Mouse (Mus musculus) limb, embryonic 13.5 days (tissue): ENCODE measurements at regions not wholly inside any gene's neighbourhood (a gene's known extent, or its start where the extent isn't known, plus 50 kb on each side); places are given as distances from the start of the nearest gene placed in this dataset.

Experiments used
- ATAC-seq: fragments of 200-750 bp; cut with Nextera tagmentation; 2 replicates; pipeline ENCODE4 v1.8.0; 2017; ENCODE audit warnings: low read depth, moderate number of reproducible peaks, moderate TSS enrichment; ENCODE audit not compliant: low FRiP score
- H3K27ac ChIP-seq: fragments of 300-500 bp; sonication (generic); 2 replicates; pipeline ENCODE4 v1.5.1; 2015; ENCODE audit warnings: inconsistent platforms, mild to moderate bottlenecking, moderate library complexity
- H3K27me3 ChIP-seq: fragments of 300-500 bp; sonication (generic); 2 replicates; pipeline ENCODE4 v1.6.1; 2015; ENCODE audit warnings: mild to moderate bottlenecking, inconsistent platforms
- H3K36me3 ChIP-seq: fragments of 300-500 bp; sonication (generic); 2 replicates; pipeline ENCODE4 v1.6.1; 2015; ENCODE audit warnings: inconsistent platforms, mild to moderate bottlenecking, moderate library complexity
- H3K4me1 ChIP-seq: fragments of 300-500 bp; sonication (generic); 2 replicates; pipeline ENCODE4 v1.6.1; 2015; ENCODE audit warnings: inconsistent platforms
- H3K4me2 ChIP-seq: fragments of 300-500 bp; sonication (generic); replicated peaks from 2 replicates; pipeline ENCODE4 v1.6.1; 2015; ENCODE audit warnings: inconsistent platforms, mild to moderate bottlenecking, moderate library complexity
- H3K4me3 ChIP-seq: fragments of 300-500 bp; sonication (generic); 2 replicates; pipeline ENCODE4 v1.5.1; 2015; ENCODE audit warnings: moderate library complexity, mild to moderate bottlenecking, inconsistent platforms
- H3K9ac ChIP-seq: fragments of 300-500 bp; sonication (generic); 2 replicates; pipeline ENCODE4 v1.6.1; 2015; ENCODE audit warnings: mild to moderate bottlenecking, inconsistent platforms
- H3K9me3 ChIP-seq: fragments of 300-500 bp; sonication (generic); 2 replicates; pipeline ENCODE4 v1.6.1; 2016; ENCODE audit warnings: inconsistent platforms
- WGBS: fragments of 180-500 bp; shearing (Covaris S2); methylation state at CpG from one replicate; pipeline ENCODE4 v1.1.7; 2015; 5-methylcytosine and 5-hydroxymethylcytosine counted together

- no peak overlapping the region for H3K4me2 ChIP-seq
- H3K36me3 ChIP-seq = no peaks in the 10 kb centered on the region
- H3K27ac ChIP-seq = no peak overlapping the region
- H3K4me1 ChIP-seq = no peaks in the 10 kb centered on the region
- H3K27me3 ChIP-seq = no peaks in the 10 kb centered on the region
- no peak overlapping the region for H3K4me3 ChIP-seq
- no peak overlapping the region for H3K9ac ChIP-seq
- no peaks in the 10 kb centered on the region for H3K9me3 ChIP-seq
- ATAC-seq = no peak
- 90% methylated on average over 3 of the region's 3 CpGs for WGBS
These were observed 83.5 kb upstream of the Fam84a start for GRCm38 (mm10) chr12:14235351-14235750.

GRCm38 (mm10) chr12:14212618-14213017, 60.8 kb upstream of the Fam84a start:
- no peaks in the 10 kb centered on the region for H3K9me3 ChIP-seq
- WGBS = 64% methylated on average over 3 of the region's 3 CpGs
- no peak for ATAC-seq

GRCm38 (mm10) chr12:14209881-14210280, 58.0 kb upstream of the Fam84a start:
- no peak for ATAC-seq
- Histone ChIP-seq H3K9ac (no peak overlapping the region), H3K4me3 (no peak overlapping the region), H3K27ac (no peak overlapping the region), H3K9me3 (no peaks in the 10 kb centered on the region), H3K36me3 (no peaks in the 10 kb centered on the region), H3K4me1 (no peaks in the 10 kb centered on the region), H3K4me2 (no peak overlapping the region), H3K27me3 (no peaks in the 10 kb centered on the region)

More at GRCm38 (mm10) chr12:14212618-14213017, 60.8 kb upstream of the Fam84a start:
- no peaks in the 10 kb centered on the region for H3K36me3 ChIP-seq
- no peaks in the 10 kb centered on the region for H3K27me3 ChIP-seq
- no peak overlapping the region for H3K9ac ChIP-seq
- H3K4me2 ChIP-seq = no peak overlapping the region
- no peak overlapping the region for H3K4me3 ChIP-seq
- H3K27ac ChIP-seq = no peak overlapping the region
- no peaks in the 10 kb centered on the region for H3K4me1 ChIP-seq

GRCm38 (mm10) chr12:14207288-14207687, 55.4 kb upstream of the Fam84a start:
- no peak overlapping the region for H3K9ac ChIP-seq
- no peaks in the 10 kb centered on the region for H3K4me1 ChIP-seq
- ATAC-seq = no peak
- H3K4me2 ChIP-seq = no peak overlapping the region
- H3K27me3 ChIP-seq = no peaks in the 10 kb centered on the region
- H3K9me3 ChIP-seq = no peaks in the 10 kb centered on the region
- H3K36me3 ChIP-seq = no peaks in the 10 kb centered on the region
- H3K27ac ChIP-seq = no peak overlapping the region
- WGBS = 38% methylated on average over 1 of the region's 1 CpGs
- H3K4me3 ChIP-seq = no peak overlapping the region

- no peaks in the 10 kb centered on the region for H3K36me3 ChIP-seq
- no peak for ATAC-seq
- H3K4me3 ChIP-seq = no peak overlapping the region
- no peak overlapping the region for H3K9ac ChIP-seq
- no peak overlapping the region for H3K27ac ChIP-seq
- H3K4me1 ChIP-seq = no peaks in the 10 kb centered on the region
- H3K27me3 ChIP-seq = no peaks in the 10 kb centered on the region
- H3K9me3 ChIP-seq = no peaks in the 10 kb centered on the region
- WGBS = 68% methylated on average over 1 of the region's 1 CpGs
- no peak overlapping the region for H3K4me2 ChIP-seq
These were observed 52.6 kb upstream of the Fam84a start for GRCm38 (mm10) chr12:14204491-14204890.
